Mouse (Mus musculus) T-helper 17 cell (primary cell): Measurements from ENCODE around the gene Dtd2.

Experiments
- in situ Hi-C, 2 experiments: fragments of 300-600 bp; cut with MboI, MseI; formaldehyde crosslinking; loops; 1 replicate in 1 of 2; 2 replicates in 1 of 2; pipeline ENCODE4 v1.15.1; 2025; ENCODE audit warnings: high pct_unique_total_duplicates in 2 of 2

Dtd2 gene

GRCm38 (mm10) chr12:52005877-52006632 is at the start of gene Dtd2:
Gene Dtd2 (minus strand): TSS chr12:52006501.
- in situ Hi-C loops: no loop called here

GRCm38 (mm10) chr12:52049324-52049723 is 43.0 kb upstream of the Dtd2 start:
- in situ Hi-C loops: loop anchor here in 1 of 2 experiments (5.0 kb wide), 1 partner anchor 33 kb away; no protein-coding TSS in a partner anchor

- in situ Hi-C loops: loop anchor here in 1 of 2 experiments (5.0 kb wide), 1 partner anchor 36 kb away; no protein-coding TSS in a partner anchor
Observed at GRCm38 (mm10) chr12:52046371-52046770, 40.1 kb upstream of the Dtd2 start.

GRCm38 (mm10) chr12:52042818-52043336 is 36.6 kb upstream of the Dtd2 start:
- in situ Hi-C loops: no loop called here

GRCm38 (mm10) chr12:52038352-52038751 is 32.1 kb upstream of the Dtd2 start:
- in situ Hi-C loops: no loop called here

- in situ Hi-C loops: no loop called here
Observed at GRCm38 (mm10) chr12:52034956-52035355, 28.7 kb upstream of the Dtd2 start.

GRCm38 (mm10) chr12:52032276-52032675 is 26.0 kb upstream of the Dtd2 start:
- in situ Hi-C loops: no loop called here

GRCm38 (mm10) chr12:52027963-52028362 is 21.7 kb upstream of the Dtd2 start, which contains the start of gene Gpr33:
Gene Gpr33 (minus strand): TSS chr12:52028063.
- in situ Hi-C loops: loop anchor here (5.0 to 10.0 kb wide), 3 partner anchors 609 to 807 kb away; no protein-coding TSS in a partner anchor

GRCm38 (mm10) chr12:52014494-52015029 is 8.3 kb upstream of the Dtd2 start:
- in situ Hi-C loops: no loop called here

- in situ Hi-C loops: no loop called here
Observed at GRCm38 (mm10) chr12:52014044-52014443, 7.7 kb upstream of the Dtd2 start.

- in situ Hi-C loops: no loop called here
Observed at GRCm38 (mm10) chr12:52013274-52013673, 7.0 kb upstream of the Dtd2 start.

- in situ Hi-C loops: no loop called here
Observed at GRCm38 (mm10) chr12:52012159-52012558, 5.9 kb upstream of the Dtd2 start.

GRCm38 (mm10) chr12:52010630-52010961 is 4.3 kb upstream of the Dtd2 start:
- in situ Hi-C loops: no loop called here

GRCm38 (mm10) chr12:52009928-52010629 is 3.8 kb upstream of the Dtd2 start:
- in situ Hi-C loops: no loop called here

GRCm38 (mm10) chr12:52006633-52006994 is 313 bp upstream of the Dtd2 start:
- in situ Hi-C loops: no loop called here

GRCm38 (mm10) chr12:52002746-52003145 is 3.6 kb downstream of the Dtd2 start:
- in situ Hi-C loops: loop anchor here in 1 of 2 experiments (5.0 kb wide), 1 partner anchor 600 kb away; no protein-coding TSS in a partner anchor

- in situ Hi-C loops: loop anchor here in 1 of 2 experiments (5.0 kb wide), 1 partner anchor 601 kb away; no protein-coding TSS in a partner anchor
Observed at GRCm38 (mm10) chr12:52001544-52001943, 4.8 kb downstream of the Dtd2 start.

- in situ Hi-C loops: no loop called here
Observed at GRCm38 (mm10) chr12:51998366-51998932, 7.9 kb downstream of the Dtd2 start.

GRCm38 (mm10) chr12:51995738-51996536 is 10.4 kb downstream of the Dtd2 start:
- in situ Hi-C loops: no loop called here

GRCm38 (mm10) chr12:51990629-51991028 is 15.7 kb downstream of the Dtd2 start:
- in situ Hi-C loops: no loop called here

GRCm38 (mm10) chr12:51988536-51988935 is 17.8 kb downstream of the Dtd2 start:
- in situ Hi-C loops: no loop called here
